Mouse (Mus musculus) hindbrain, embryonic 14.5 days (tissue): ENCODE results near the gene Cenpp. TPM values are rescaled to one million over a fixed set of nuclear protein-coding genes. Genes with fewer than 3 reads are reported as not detected.

Experiments used
- ATAC-seq: fragments of 200-750 bp; cut with Nextera tagmentation; 2 replicates; pipeline ENCODE4 v1.8.0; 2017; ENCODE audit warnings: moderate number of reproducible peaks, mild to moderate bottlenecking, moderate TSS enrichment, moderate library complexity; ENCODE audit not compliant: low FRiP score
- DNase-seq: peaks from one replicate; pipeline ENCODE4 v3.0.0-alpha.2; 2015; ENCODE audit warnings: low spot score
- H3K27ac ChIP-seq: fragments of 300-500 bp; sonication (generic); 2 replicates; pipeline ENCODE4 v1.5.1; 2014; ENCODE audit warnings: mild to moderate bottlenecking, moderate library complexity
- H3K27me3 ChIP-seq: fragments of 300-500 bp; sonication (generic); 2 replicates; pipeline ENCODE4 v1.6.1; 2014; ENCODE audit warnings: mild to moderate bottlenecking, low read length, mixed read lengths; ENCODE audit not compliant: control insufficient read depth, insufficient read depth
- H3K36me3 ChIP-seq: fragments of 300-500 bp; sonication (generic); replicated peaks from 2 replicates; pipeline ENCODE4 v1.6.1; 2014; ENCODE audit not compliant: control insufficient read depth, insufficient read depth
- H3K4me1 ChIP-seq: fragments of 300-500 bp; sonication (generic); replicated peaks from 2 replicates; pipeline ENCODE4 v1.6.1; 2014; ENCODE audit warnings: antibody characterized with exemption, low read length, mixed read lengths; ENCODE audit not compliant: control insufficient read depth, insufficient read depth
- H3K4me2 ChIP-seq: fragments of 300-500 bp; sonication (generic); replicated peaks from 2 replicates; pipeline ENCODE4 v1.6.1; 2014; ENCODE audit warnings: mild to moderate bottlenecking, moderate library complexity
- H3K4me3 ChIP-seq: fragments of 300-500 bp; sonication (generic); replicated peaks from 2 replicates; pipeline ENCODE4 v1.5.1; 2014; ENCODE audit warnings: mild to moderate bottlenecking, low read length
- H3K9ac ChIP-seq: fragments of 300-500 bp; sonication (generic); 2 replicates; pipeline ENCODE4 v1.6.1; 2014
- H3K9me3 ChIP-seq: fragments of 300-500 bp; sonication (generic); 2 replicates; pipeline ENCODE4 v1.6.1; 2016; ENCODE audit warnings: low read length; ENCODE audit not compliant: control insufficient read depth
- WGBS: fragments of 180-500 bp; shearing (Covaris S2); extraction: QIAGEN DNeasy Blood & Tissue Kit; methylation state at CpG from one replicate; pipeline ENCODE4 v1.1.7; 2014; 5-methylcytosine and 5-hydroxymethylcytosine counted together
- polyA plus RNA-seq: library from polyadenylated mRNA; unstranded; fragments of >200 nt; fragmentation: Nextera tagmentation; extraction: Ambion mirVana; gene quantifications from 2 replicates; pipeline ENCODE4 v1.2.1, GENCODE M21; 2014

Cenpp gene
- polyA plus RNA-seq, 1 experiment from 2014 or later, result 8.3 TPM

GRCm38 (mm10) chr13:49462921-49463320 lies 189.7 kb downstream of the Cenpp start:
- Histone ChIP-seq H3K4me3 (no peak overlapping the region), H3K4me2 (no peak overlapping the region), H3K36me3 (peaks cover 65% of the 10 kb centered on the region), H3K4me1 (no peaks in the 10 kb centered on the region), H3K27ac (no peak overlapping the region), H3K9me3 (no peaks in the 10 kb centered on the region), H3K27me3 (no peaks in the 10 kb centered on the region), H3K9ac (no peak overlapping the region)
- DNase-seq, result no peak
- ATAC-seq, result no peak
- 98% methylated on average over 2 of the region's 2 CpGs for WGBS

- Histone ChIP-seq H3K27me3 (no peaks in the 10 kb centered on the region), H3K36me3 (peaks cover 69% of the 10 kb centered on the region), H3K27ac (no peak overlapping the region), H3K4me1 (no peaks in the 10 kb centered on the region), H3K9me3 (no peaks in the 10 kb centered on the region), H3K9ac (no peak overlapping the region), H3K4me3 (no peak overlapping the region), H3K4me2 (no peak overlapping the region)
- WGBS, result 71% methylated on average over 15 of the region's 15 CpGs
- ATAC-seq (no peak), DNase-seq (no peak)
Observed at GRCm38 (mm10) chr13:49461458-49462132, 191.0 kb downstream of the Cenpp start.

DNA sequence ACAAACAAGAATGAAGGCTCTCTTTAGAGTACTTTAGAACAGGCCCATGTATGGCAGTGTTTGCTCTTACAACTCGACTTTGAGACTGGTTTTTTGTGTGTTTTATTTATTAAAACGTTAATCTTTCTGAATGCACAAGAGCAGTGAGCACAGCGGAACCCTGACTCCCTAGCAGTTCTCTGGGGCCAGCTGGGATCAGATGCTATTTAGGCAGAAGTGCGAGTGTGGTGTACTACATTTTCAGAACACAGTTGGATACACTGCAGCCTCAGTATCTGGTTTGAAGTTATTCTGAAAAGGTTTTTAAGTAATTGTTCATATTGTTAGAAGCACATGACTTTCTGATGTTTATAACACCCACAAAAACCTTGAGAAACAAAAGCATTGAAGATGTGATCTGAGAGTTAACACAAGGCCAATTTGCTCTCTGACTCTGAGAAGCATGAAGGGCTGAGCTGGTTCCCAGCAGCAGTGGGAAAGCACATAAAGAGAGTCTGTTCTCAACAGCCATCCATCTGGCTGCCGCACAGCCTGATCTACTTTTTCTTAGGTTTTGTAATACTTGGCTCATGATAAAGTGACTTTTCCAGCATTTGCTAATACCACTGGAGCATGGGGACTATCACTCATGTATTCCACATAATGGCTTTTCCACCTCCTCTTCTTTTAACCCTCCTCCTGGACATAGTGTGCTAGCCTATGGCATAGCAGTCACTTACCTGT lies 191.7 kb downstream of the Cenpp start:
- H3K27me3 ChIP-seq, result no peaks in the 10 kb centered on the region
- no peak overlapping the region for H3K9ac ChIP-seq
- WGBS, result 80% methylated on average over 5 of the region's 5 CpGs
- H3K4me1 ChIP-seq, result no peaks in the 10 kb centered on the region
- peaks cover 68% of the 10 kb centered on the region for H3K36me3 ChIP-seq
- no peak overlapping the region for H3K4me2 ChIP-seq
- no peak for DNase-seq
- no peaks in the 10 kb centered on the region for H3K9me3 ChIP-seq
- ATAC-seq, result no peak
- no peak overlapping the region for H3K4me3 ChIP-seq
- no peak overlapping the region for H3K27ac ChIP-seq

GRCm38 (mm10) chr13:49460276-49460675 lies 192.3 kb downstream of the Cenpp start:
- no peak for ATAC-seq
- Histone ChIP-seq H3K4me3 (no peak overlapping the region), H3K27me3 (no peaks in the 10 kb centered on the region), H3K4me2 (no peak overlapping the region), H3K36me3 (peaks cover 62% of the 10 kb centered on the region), H3K9me3 (no peaks in the 10 kb centered on the region), H3K4me1 (no peaks in the 10 kb centered on the region), H3K27ac (no peak overlapping the region), H3K9ac (no peak overlapping the region)
- 90% methylated on average over 4 of the region's 4 CpGs for WGBS
- no peak for DNase-seq

GRCm38 (mm10) chr13:49449318-49449749 lies 203.3 kb downstream of the Cenpp start:
- Histone ChIP-seq H3K4me2 (no peak overlapping the region), H3K4me3 (no peak overlapping the region), H3K9ac (no peak overlapping the region), H3K4me1 (no peaks in the 10 kb centered on the region), H3K27ac (no peak overlapping the region), H3K9me3 (no peaks in the 10 kb centered on the region), H3K27me3 (no peaks in the 10 kb centered on the region), H3K36me3 (peaks cover 56% of the 10 kb centered on the region)
- peak; percentile 87 for DNase-seq
- 45% methylated on average over 5 of the region's 5 CpGs for WGBS
- peak; percentile 84; the same call in 1 of the 2 replicates for ATAC-seq

DNA sequence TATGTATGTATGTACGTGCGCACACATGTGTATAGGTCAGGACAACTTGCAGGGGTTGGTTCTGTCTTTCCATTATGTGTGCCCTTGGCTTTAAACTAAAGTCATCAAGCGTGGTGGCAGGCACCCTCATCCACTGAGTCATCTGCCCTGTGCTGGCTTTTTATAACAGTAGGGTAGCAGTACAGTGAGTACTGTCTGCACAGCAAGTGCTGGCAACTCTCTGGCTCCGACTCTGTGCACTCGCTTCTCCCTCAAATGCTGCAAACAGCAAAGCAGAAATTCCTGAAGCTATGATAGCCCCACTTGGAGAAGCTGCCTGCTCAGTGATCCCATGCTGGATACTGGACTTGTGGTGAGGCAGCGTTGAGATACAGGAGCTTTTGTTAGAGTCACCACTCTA lies 208.1 kb downstream of the Cenpp start:
- H3K36me3 ChIP-seq, result peaks cover 63% of the 10 kb centered on the region
- no peak overlapping the region for H3K27ac ChIP-seq
- WGBS, result 93% methylated on average over 6 of the region's 6 CpGs

GRCm38 (mm10) chr13:49436170-49436569 lies 216.4 kb downstream of the Cenpp start:
- H3K4me3 ChIP-seq, result no peak overlapping the region
- peaks cover 73% of the 10 kb centered on the region for H3K36me3 ChIP-seq
- no peak overlapping the region for H3K4me2 ChIP-seq
- no peaks in the 10 kb centered on the region for H3K4me1 ChIP-seq
- WGBS, result 79% methylated on average over 4 of the region's 4 CpGs
- ATAC-seq (no peak), DNase-seq (no peak)
- no peaks in the 10 kb centered on the region for H3K27me3 ChIP-seq
- H3K9ac ChIP-seq, result no peak overlapping the region
- H3K9me3 ChIP-seq, result no peaks in the 10 kb centered on the region
- H3K27ac ChIP-seq, result no peak overlapping the region

More for the DNA sequence above, 208.1 kb downstream of the Cenpp start:
- DNase-seq (no peak), ATAC-seq (no peak)
- Histone ChIP-seq H3K4me2 (no peak overlapping the region), H3K9ac (no peak overlapping the region), H3K4me3 (no peak overlapping the region), H3K27me3 (no peaks in the 10 kb centered on the region), H3K4me1 (no peaks in the 10 kb centered on the region), H3K9me3 (no peaks in the 10 kb centered on the region)

- Histone ChIP-seq H3K9me3 (no peaks in the 10 kb centered on the region), H3K36me3 (peaks cover 72% of the 10 kb centered on the region)
Observed at GRCm38 (mm10) chr13:49435745-49436144, 216.8 kb downstream of the Cenpp start.

DNA sequence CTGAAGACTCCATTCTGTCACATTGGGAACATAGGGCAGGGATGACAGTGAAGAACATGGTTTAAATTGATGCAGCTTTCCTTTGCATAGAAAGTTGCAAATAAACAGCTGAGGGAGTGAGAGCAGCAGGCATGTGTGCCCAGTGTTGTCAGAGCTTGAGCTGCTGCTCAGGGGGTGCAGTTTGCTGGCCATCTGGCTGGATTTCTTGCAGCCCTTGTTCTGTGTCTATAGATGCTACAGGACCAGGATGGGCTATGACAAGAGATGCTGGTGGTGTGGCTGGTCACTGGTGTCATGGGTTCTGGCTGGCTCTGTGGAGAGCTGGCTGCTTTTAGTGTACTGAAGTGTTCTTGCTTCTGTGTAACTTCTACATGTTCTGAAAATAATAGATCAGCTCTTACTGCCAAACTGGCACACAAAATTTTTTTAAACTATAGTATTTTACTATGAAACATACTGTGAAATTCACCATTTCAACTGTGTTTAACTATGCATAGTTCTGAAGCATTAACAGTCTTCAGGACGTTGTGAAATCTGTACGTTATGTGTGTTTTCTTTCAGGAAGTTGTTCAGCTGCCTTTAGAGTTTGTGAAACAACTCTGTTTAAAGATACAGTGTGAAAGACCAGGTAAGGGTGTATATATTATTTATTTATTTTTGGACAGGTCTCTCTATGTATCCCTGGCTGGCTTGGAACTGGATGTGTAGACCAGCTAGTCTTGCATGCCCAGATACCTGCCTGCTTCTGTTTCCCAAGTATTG lies 219.1 kb downstream of the Cenpp start:
- no peaks in the 10 kb centered on the region for H3K4me1 ChIP-seq
- H3K4me2 ChIP-seq, result no peak overlapping the region
- 99% methylated on average over 2 of the region's 2 CpGs for WGBS
- no peaks in the 10 kb centered on the region for H3K9me3 ChIP-seq
- peaks cover 59% of the 10 kb centered on the region for H3K36me3 ChIP-seq
- no peak for ATAC-seq
- H3K9ac ChIP-seq, result no peak overlapping the region
- H3K27me3 ChIP-seq, result no peaks in the 10 kb centered on the region
- H3K4me3 ChIP-seq, result no peak overlapping the region
- DNase-seq, result no peak
- H3K27ac ChIP-seq, result no peak overlapping the region

More at GRCm38 (mm10) chr13:49435745-49436144, 216.8 kb downstream of the Cenpp start:
- ATAC-seq (no peak), DNase-seq (no peak)
- no peak overlapping the region for H3K4me3 ChIP-seq
- H3K27ac ChIP-seq, result no peak overlapping the region
- no peak overlapping the region for H3K4me2 ChIP-seq
- WGBS, result 100% methylated on average over 1 of the region's 1 CpGs
- no peak overlapping the region for H3K9ac ChIP-seq
- no peaks in the 10 kb centered on the region for H3K27me3 ChIP-seq
- H3K4me1 ChIP-seq, result no peaks in the 10 kb centered on the region
